Mouse (Mus musculus) C2C12 (cell line): Measurements from ENCODE around the gene Rpl9. TPM values are rescaled to one million over a fixed set of nuclear protein-coding genes. Genes with fewer than 3 reads are reported as not detected.

Experiments
- H3K27me3 ChIP-seq: one replicate; pipeline ENCODE4 v1.6.1; 2011; ENCODE audit not compliant: control insufficient read depth, insufficient read depth, insufficient read length
- H3K36me3 ChIP-seq: one replicate; pipeline ENCODE4 v1.6.1; 2011; ENCODE audit not compliant: control insufficient read depth, insufficient read depth
- H3K4me3 ChIP-seq: one replicate; pipeline ENCODE4 v1.5.1; 2011; ENCODE audit warnings: mild to moderate bottlenecking, control low read depth; ENCODE audit not compliant: poor library complexity, insufficient read depth, severe bottlenecking
- H3K79me2 ChIP-seq: one replicate; pipeline ENCODE4 v1.6.1; 2011; ENCODE audit not compliant: control insufficient read depth, insufficient read depth
- H3K79me3 ChIP-seq: one replicate; pipeline ENCODE4 v1.6.1; 2011; ENCODE audit warnings: low read depth, control low read depth
- H3ac ChIP-seq: one replicate; pipeline ENCODE3; 2011; ENCODE audit warnings: low read depth; ENCODE audit not compliant: control insufficient read depth, insufficient read length
- CEBPB ChIP-seq: IDR thresholded peaks from one replicate; pipeline ENCODE4 v1.6.1; 2011; ENCODE audit warnings: low read depth, mild to moderate bottlenecking, control low read depth, moderate library complexity
- CTCF ChIP-seq: IDR thresholded peaks from one replicate; pipeline ENCODE4 v1.5.1; 2011; ENCODE audit not compliant: control insufficient read depth, insufficient read depth, insufficient read length
- FOSL1 ChIP-seq: IDR thresholded peaks from one replicate; pipeline ENCODE4 v1.8.0; 2011; ENCODE audit warnings: mild to moderate bottlenecking, low read length; ENCODE audit not compliant: poor library complexity, insufficient read depth, severe bottlenecking
- MAX ChIP-seq: IDR thresholded peaks from one replicate; pipeline ENCODE4 v1.6.1; 2011; ENCODE audit warnings: mild to moderate bottlenecking, control low read depth
- MYOD1 ChIP-seq: IDR thresholded peaks from one replicate; pipeline ENCODE4 v1.6.1; 2011; ENCODE audit warnings: low read depth; ENCODE audit not compliant: control insufficient read depth, insufficient read length
- MYOG ChIP-seq: IDR thresholded peaks from one replicate; pipeline ENCODE4 v1.6.1; 2011; ENCODE audit not compliant: control insufficient read depth, insufficient read length; ENCODE audit errors: extremely low read depth
- USF1 ChIP-seq: IDR thresholded peaks from one replicate; pipeline ENCODE4 v1.6.1; 2011; ENCODE audit warnings: low read depth, mild to moderate bottlenecking, control low read depth, moderate library complexity
- polyA plus RNA-seq: library from polyadenylated mRNA; unstranded; fragments of >200 nt; fragmentation: generic; extraction: Trizol; gene quantifications from one replicate; pipeline ENCODE4 v1.2.1, GENCODE M21; 2012; ENCODE audit warnings: missing spikeins

Gene Rpl9
- polyA plus RNA-seq, 1 experiment = 2,170 TPM

DNA sequence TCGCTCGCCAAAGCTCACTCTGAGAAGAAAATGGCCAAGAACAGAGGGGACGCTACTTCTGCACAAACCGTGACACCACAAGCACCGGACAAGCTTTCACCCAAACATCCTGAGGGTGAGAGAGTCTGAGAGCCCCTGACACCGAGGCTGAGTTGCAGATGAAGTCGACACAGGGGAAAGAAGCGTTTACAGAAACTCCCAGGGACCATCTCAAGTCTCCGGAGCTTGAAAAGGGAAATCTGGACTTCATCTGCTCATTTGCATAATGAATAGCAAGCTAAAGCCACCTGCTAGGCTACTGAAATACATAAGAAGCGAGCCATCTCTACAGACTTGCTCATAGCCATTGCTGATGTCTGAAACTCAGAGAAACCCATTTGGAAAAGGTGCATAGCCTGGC lies 27.9 kb upstream of the Rpl9 start:
- Histone ChIP-seq H3K36me3 (peaks cover 92% of the 10 kb centered on the region), H3K27me3 (no peaks in the 10 kb centered on the region), H3K4me3 (no peak overlapping the region), H3K79me2 (no peaks in the 10 kb centered on the region), H3ac (no peak overlapping the region), H3K79me3 (no peaks in the 10 kb centered on the region)
- no peak for TF ChIP-seq MYOG
- no peak for TF ChIP-seq MYOD1
- TF ChIP-seq MAX = no peak
- no peak for TF ChIP-seq USF1
- TF ChIP-seq CTCF = no peak
- TF ChIP-seq FOSL1 = no peak
- no peak for TF ChIP-seq CEBPB

DNA sequence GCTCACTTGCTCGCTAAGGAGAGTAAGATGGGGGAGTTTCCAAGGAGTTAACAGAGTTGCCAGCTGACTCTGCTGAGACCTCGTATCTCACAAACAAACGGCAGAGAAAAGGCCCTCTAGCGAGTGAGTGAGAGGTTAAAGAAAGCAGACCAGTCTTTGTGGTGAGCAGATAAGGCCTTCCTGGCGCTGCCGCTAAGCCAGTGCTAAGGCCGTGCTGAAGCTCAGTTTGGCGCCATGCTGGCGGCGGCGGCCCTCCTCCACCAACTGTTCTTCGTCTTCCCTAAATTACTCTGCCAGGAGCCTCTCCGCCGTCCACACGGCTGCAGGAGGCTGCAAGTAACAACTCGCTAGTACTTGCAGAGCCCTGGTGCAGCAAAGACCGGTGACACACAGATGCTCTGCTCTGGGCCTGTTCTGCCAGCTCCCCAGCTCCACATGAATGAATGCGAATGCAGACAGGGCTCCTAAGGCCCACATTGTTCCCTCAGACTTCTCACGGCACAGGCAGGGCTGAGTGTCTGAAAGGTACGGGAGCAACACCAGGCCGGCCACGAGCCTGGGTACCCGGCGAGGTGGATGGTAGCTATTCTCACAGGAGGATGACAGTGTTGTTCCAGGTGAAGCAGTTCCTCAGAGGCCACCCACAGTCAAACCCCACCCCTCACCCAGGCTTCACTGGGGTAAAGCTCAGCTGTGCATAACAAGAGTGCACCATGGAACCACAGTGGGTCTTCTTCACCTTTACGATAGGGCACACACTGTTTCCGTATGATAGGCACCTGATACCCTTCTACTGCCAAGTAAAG lies 24.6 kb upstream of the Rpl9 start:
- no peaks in the 10 kb centered on the region for H3K79me2 ChIP-seq
- no peak for TF ChIP-seq MYOD1
- no peak for TF ChIP-seq USF1
- TF ChIP-seq MYOG = no peak
- TF ChIP-seq CTCF = no peak
- no peak for TF ChIP-seq MAX
- TF ChIP-seq CEBPB = no peak
- TF ChIP-seq FOSL1 = no peak
- H3K4me3 ChIP-seq = no peak overlapping the region
- no peak overlapping the region for H3ac ChIP-seq
- H3K79me3 ChIP-seq = no peaks in the 10 kb centered on the region
- H3K36me3 ChIP-seq = peaks cover 90% of the 10 kb centered on the region
- no peaks in the 10 kb centered on the region for H3K27me3 ChIP-seq

DNA sequence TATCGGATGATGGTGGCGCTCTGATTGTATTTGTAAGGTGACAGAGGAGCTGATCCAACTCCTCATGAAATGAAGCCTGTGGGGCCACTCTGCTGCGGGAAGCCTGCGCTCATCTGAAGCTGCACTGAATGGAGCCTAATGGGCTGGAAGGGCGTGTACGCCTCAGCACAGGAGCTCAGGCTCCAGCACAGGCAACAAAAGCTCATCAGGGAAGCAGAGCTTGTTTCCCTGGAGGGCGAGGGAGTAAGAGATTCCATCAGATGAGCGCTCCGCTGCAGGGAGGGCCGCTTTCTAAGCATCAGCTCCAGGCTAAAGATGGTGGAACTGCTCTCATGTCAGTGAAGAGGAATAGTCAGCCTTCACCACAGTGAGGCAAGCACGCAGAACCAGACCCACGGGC lies 16.7 kb upstream of the Rpl9 start:
- no peaks in the 10 kb centered on the region for H3K79me3 ChIP-seq
- peaks cover 67% of the 10 kb centered on the region for H3K36me3 ChIP-seq
- H3K27me3 ChIP-seq = no peaks in the 10 kb centered on the region
- TF ChIP-seq CTCF = no peak
- no peak for TF ChIP-seq FOSL1
- no peak for TF ChIP-seq USF1
- no peak for TF ChIP-seq MAX
- TF ChIP-seq MYOG = no peak
- no peak for TF ChIP-seq CEBPB
- TF ChIP-seq MYOD1 = no peak
- no peak overlapping the region for H3K4me3 ChIP-seq
- no peak overlapping the region for H3ac ChIP-seq
- H3K79me2 ChIP-seq = no peaks in the 10 kb centered on the region

DNA sequence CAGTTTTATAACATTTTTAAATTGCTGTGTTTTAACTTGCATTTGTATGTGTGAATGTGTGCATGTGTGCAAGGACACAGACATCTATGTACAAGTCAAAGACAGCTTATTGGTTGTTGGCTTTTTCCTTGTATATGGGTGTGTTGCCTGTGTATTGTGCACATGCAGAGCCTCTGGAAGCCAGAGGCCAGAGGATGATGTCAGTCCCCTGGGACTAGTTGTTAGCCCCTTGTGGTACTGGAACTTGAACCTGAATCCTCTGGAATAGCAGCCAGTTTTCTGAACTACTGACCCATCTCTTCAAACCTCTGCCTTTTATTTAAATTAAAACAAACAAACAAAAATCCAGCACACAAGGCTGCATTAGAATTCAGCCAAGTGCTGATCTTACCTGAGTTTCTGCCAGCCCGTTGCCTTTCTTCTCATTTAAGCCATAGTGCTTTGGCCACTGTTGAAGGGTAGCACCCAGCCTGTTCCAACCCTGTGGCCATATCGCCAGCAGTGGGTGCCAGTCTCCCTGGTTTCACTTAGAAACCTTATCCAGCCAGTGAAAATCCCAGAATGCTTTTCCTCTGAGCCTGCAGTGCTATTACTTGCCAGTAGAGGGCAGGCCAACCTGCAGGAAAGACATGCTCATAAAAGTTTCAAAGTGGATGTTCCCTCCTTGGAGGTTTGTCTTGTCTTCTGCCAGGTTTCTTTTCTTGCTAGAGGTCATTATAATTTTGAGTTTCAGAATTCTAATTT lies 10.2 kb upstream of the Rpl9 start:
- no peaks in the 10 kb centered on the region for H3K79me2 ChIP-seq
- no peaks in the 10 kb centered on the region for H3K79me3 ChIP-seq
- H3K27me3 ChIP-seq = no peaks in the 10 kb centered on the region
- H3K4me3 ChIP-seq = no peak overlapping the region
- peaks cover 31% of the 10 kb centered on the region for H3K36me3 ChIP-seq
- TF ChIP-seq CTCF (peak; percentile 54), CEBPB (no peak)
- H3ac ChIP-seq = no peak overlapping the region

DNA sequence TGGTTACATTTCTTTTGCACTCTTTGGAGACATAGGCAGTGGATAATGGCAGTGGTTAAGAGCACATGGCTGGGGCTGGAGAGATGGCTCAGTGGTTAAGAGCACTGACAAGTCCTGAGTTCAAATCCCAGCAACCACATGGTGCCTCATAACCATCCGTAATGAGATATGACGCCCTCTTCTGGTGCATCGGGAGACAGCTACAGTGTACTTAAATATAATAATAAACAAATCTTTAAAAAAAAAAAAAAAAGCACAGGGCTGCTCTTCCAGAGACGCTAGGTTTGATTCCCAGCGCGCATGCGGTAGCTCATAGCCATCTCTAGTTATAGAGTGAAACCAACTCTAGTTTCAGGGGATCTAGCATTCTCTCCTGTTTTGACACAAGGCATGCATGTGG lies 3.2 kb upstream of the Rpl9 start:
- TF ChIP-seq CTCF (no peak), USF1 (no peak), MYOG (no peak), CEBPB (no peak), FOSL1 (no peak), MYOD1 (no peak), MAX (no peak)
- peaks cover 28% of the 10 kb centered on the region for H3K79me3 ChIP-seq
- no peak overlapping the region for H3K4me3 ChIP-seq
- no peaks in the 10 kb centered on the region for H3K27me3 ChIP-seq
- peaks cover 35% of the 10 kb centered on the region for H3K36me3 ChIP-seq
- no peak overlapping the region for H3ac ChIP-seq
- H3K79me2 ChIP-seq = peaks cover 55% of the 10 kb centered on the region

DNA sequence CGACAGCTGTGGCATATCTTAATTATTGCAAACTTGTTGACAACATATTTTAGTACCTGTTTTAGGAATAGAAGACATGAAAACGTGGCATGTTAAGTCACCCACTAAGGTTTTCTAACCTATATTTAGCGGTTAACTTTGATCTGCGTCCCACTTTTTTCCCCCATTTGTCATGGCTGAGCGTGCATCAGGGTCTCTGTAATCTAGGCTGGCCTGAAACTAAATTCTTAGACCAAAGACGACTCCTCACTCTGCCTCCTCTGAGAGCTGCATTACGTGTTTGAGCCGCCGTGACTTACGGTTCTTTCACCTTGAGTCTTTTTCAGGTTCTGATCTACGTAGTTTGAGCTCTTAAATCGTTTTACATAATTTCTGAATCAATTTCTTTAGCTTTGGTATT lies 509 bp upstream of the Rpl9 start:
- Histone ChIP-seq H3K36me3 (peaks cover 60% of the 10 kb centered on the region), H3K27me3 (no peaks in the 10 kb centered on the region), H3ac (peak overlapping the region; percentile 56), H3K79me3 (peaks cover 46% of the 10 kb centered on the region), H3K79me2 (peaks cover 76% of the 10 kb centered on the region), H3K4me3 (peak overlapping the region; percentile 97)
- TF ChIP-seq FOSL1 (no peak), MAX (no peak), MYOD1 (no peak), CEBPB (no peak), CTCF (no peak), USF1 (no peak), MYOG (no peak)
